In genomic region chr1:155416147-155416700, GRCm38 (mm10) we compare ENCODE assay signal across 8 mouse cellular contexts. TPM values are rescaled to one million over a fixed set of nuclear protein-coding genes. Genes with fewer than 3 reads are reported as not detected.
A peak's percentile ranks its signal among the peaks of the same experiment; 100 is the strongest.
DNase-seq lines count a peak whose midpoint lies in the region; ATAC-seq and TF ChIP-seq lines count a peak whose summit lies in the region.

No protein-coding gene starts in this region.

- peaks cover 10% of the 10 kb centered on the region for H3K4me1 ChIP-seq in hindbrain, embryonic 15.5 days (replicated peaks)
- no peaks in the 10 kb centered on the region for H3K4me1 ChIP-seq in midbrain, postnatal 0 days (ENCODE audit: insufficient read depth, low read length)

- intact Hi-C loops in left cerebral cortex, postnatal 36 days (cut with DNase I) = loop anchor here (2.0 to 5.0 kb wide), 5 partner anchors 27 to 123 kb away; no protein-coding TSS in a partner anchor

- 2% methylated on average over 6 of the region's 6 CpGs for WGBS in hindbrain, embryonic 15.5 days
- WGBS in midbrain, postnatal 0 days = 1% methylated on average over 6 of the region's 6 CpGs

- peak; percentile 0 for ATAC-seq in activated CD4-positive, CD25-positive, alpha-beta regulatory T cell, adult 4 months
- no peak for ATAC-seq in hindbrain, embryonic 15.5 days (ENCODE audit: low FRiP score, low read depth)
- ATAC-seq in midbrain, postnatal 0 days (ENCODE audit: low FRiP score) = no peak
- no peak for ATAC-seq in inflammation-experienced regulatory T-cells, adult 6 months

- H3K4me3 ChIP-seq in layer of hippocampus, adult 2 months = peak overlapping the region; percentile 92
- H3K4me3 ChIP-seq in hindbrain, embryonic 15.5 days = peak overlapping the region; percentile 97
- peak overlapping the region; percentile 93 for H3K4me3 ChIP-seq in midbrain, postnatal 0 days (ENCODE audit: low read depth, low read length)

- no peaks in the 10 kb centered on the region for H3K9me3 ChIP-seq in hindbrain, embryonic 15.5 days
- no peaks in the 10 kb centered on the region for H3K9me3 ChIP-seq in midbrain, postnatal 0 days (ENCODE audit: low read length)

- no peak for DNase-seq in layer of hippocampus, adult 2 months (ENCODE audit: low spot score in 2 of 2)
- DNase-seq in layer of hippocampus, adult 9-11 months = no peak
- DNase-seq in midbrain, postnatal 0 days (ENCODE audit: low spot score) = peak; percentile 8
- no peak for DNase-seq in left cerebral cortex, postnatal 36 days (ENCODE audit: low spot score in 2 of 2)
- DNase-seq in kidney, adult 18-20 months = no peak

- H3K9ac ChIP-seq in hindbrain, embryonic 15.5 days = peak overlapping the region; percentile 79
- peak overlapping the region; percentile 83 for H3K9ac ChIP-seq in midbrain, postnatal 0 days (replicated peaks; ENCODE audit: low read length, poor library complexity, severe bottlenecking)

- H3K27me3 ChIP-seq in hindbrain, embryonic 15.5 days = no peaks in the 10 kb centered on the region
- H3K27me3 ChIP-seq in midbrain, postnatal 0 days (ENCODE audit: insufficient read depth, low read length) = no peaks in the 10 kb centered on the region

- peak overlapping the region; percentile 95 for H3K27ac ChIP-seq in layer of hippocampus, adult 2 months
- H3K27ac ChIP-seq in hindbrain, embryonic 15.5 days (replicated peaks) = peak overlapping the region; percentile 95
- H3K27ac ChIP-seq in midbrain, postnatal 0 days (ENCODE audit: low read depth, low read length) = peak overlapping the region; percentile 86

- peak overlapping the region; percentile 58 for H3K4me2 ChIP-seq in hindbrain, embryonic 15.5 days
- peak overlapping the region; percentile 50 for H3K4me2 ChIP-seq in midbrain, postnatal 0 days (ENCODE audit: low read depth, low read length, poor library complexity, severe bottlenecking)

- no peak for TF ChIP-seq CTCF in layer of hippocampus, adult 2 months (conservative IDR thresholded peaks at IDR 0.05)
- no peak for TF ChIP-seq CTCF in midbrain, postnatal 0 days (IDR thresholded peaks at IDR 0.05)

- H3K36me3 ChIP-seq in hindbrain, embryonic 15.5 days = no peaks in the 10 kb centered on the region
- H3K36me3 ChIP-seq in midbrain, postnatal 0 days (ENCODE audit: insufficient read depth, low read length) = no peaks in the 10 kb centered on the region

RNA-seq across cellular contexts. Expression of gene Xpr1, which starts 1.0 kb away (rescaled TPM):
- 10 to 100 TPM; 91.0 to 94.0 TPM for total RNA-seq in layer of hippocampus, adult 2 months (2021)
- 10 to 100 TPM; 15.5 to 16.4 TPM for polyA plus RNA-seq in activated CD4-positive, CD25-positive, alpha-beta regulatory T cell, adult 4 months (2017; shearing (Covaris generic))
- polyA plus RNA-seq in hindbrain, embryonic 15.5 days (2015; fragmentation: Nextera tagmentation; extraction: Ambion mirVana) = 44.9 and 49.8 TPM in 2 replicates
- total RNA-seq in midbrain, postnatal 0 days (2014; rRNA removed) = 177 and 218 TPM in 2 replicates
- polyA plus RNA-seq in midbrain, postnatal 0 days (2015; fragmentation: Nextera tagmentation; extraction: Ambion mirVana) = 29.5 and 38.3 TPM in 2 replicates
- total RNA-seq in left cerebral cortex, postnatal 36 days (2021) = 10 to 100 TPM; 75.9 to 90.9 TPM
- 10 to 100 TPM; 13.1 to 23.6 (median 16.5) TPM for polyA plus RNA-seq in inflammation-experienced regulatory T-cells, adult 6 months (2017; shearing (Covaris generic))
